Mouse (Mus musculus) gastrocnemius, adult 2 months (tissue): Measurements from ENCODE around the gene Cfap126. TPM values are rescaled to one million over a fixed set of nuclear protein-coding genes. Genes with fewer than 3 reads are reported as not detected.
A peak's percentile ranks its signal among the peaks of the same experiment; 100 is the strongest.
"Not testable (repeated sequence)": the region's sequence is repeated elsewhere in the genome, so short reads cannot be mapped to it uniquely, and the experiment has no call there.

Experiments
- DNase-seq: peaks from one replicate; pipeline ENCODE4 v3.0.0; 2022
- H3K27ac ChIP-seq: fragments of 200-600 bp; 2 replicates; pipeline ENCODE4 v1.8.1; 2022; ENCODE audit warnings: mild to moderate bottlenecking
- H3K4me3 ChIP-seq: fragments of 200-600 bp; 2 replicates; pipeline ENCODE4 v1.8.1; 2022; ENCODE audit warnings: mild to moderate bottlenecking, moderate library complexity
- CTCF ChIP-seq: fragments of 200-600 bp; IDR thresholded peaks from 2 replicates; pipeline ENCODE4 v1.8.1; 2022; ENCODE audit warnings: antibody characterized with exemption, mild to moderate bottlenecking, moderate library complexity
- intact Hi-C: fragments of 180-260 bp; cut with DNase I; formaldehyde crosslinking; loops from one replicate; pipeline ENCODE4 v1.15.1; 2025
- total RNA-seq, 2 experiments: library from RNA; stranded (reverse); gene quantifications; 2 replicates each; pipeline ENCODE4 v1.2.3; 2021

The Cfap126 gene
- total RNA-seq, 2 experiments from 2014 or later: 0.75 to 1.8 TPM

GRCm38 (mm10) chr1:171122932-171123331 is 9.2 kb downstream of the Cfap126 start:
- TF ChIP-seq CTCF: no peak
- Histone ChIP-seq H3K27ac (no peak overlapping the region), H3K4me3 (no peak overlapping the region)
- intact Hi-C loops: no loop called here
- no peak for DNase-seq

- intact Hi-C loops: no loop called here
- no peak for DNase-seq
- Histone ChIP-seq H3K27ac (no peak overlapping the region), H3K4me3 (no peak overlapping the region)
- TF ChIP-seq CTCF: no peak
Measured at GRCm38 (mm10) chr1:171124398-171124797, 10.7 kb downstream of the Cfap126 start.

DNA sequence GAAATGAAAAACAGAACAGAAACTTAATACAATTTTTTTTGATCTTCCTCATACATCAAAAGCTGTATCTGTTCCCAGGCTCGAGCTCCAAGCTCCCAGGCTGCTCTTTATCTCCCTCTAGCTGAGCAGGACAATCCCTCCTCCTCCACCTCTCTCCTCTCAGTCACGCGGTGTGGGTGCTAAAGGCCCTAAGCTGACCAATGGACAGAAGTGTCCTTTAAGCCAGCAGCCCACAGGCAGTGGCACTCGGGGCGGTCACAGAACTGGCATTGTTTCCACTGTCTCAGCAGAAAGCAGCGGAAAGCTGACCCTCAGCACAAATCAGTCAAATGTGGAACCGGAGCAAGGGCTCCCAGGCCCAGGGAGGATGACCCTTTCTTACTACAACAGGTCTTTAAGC is 15.5 kb downstream of the Cfap126 start:
- peak; percentile 56 for TF ChIP-seq CTCF
- intact Hi-C loops: no loop called here
- Histone ChIP-seq H3K27ac (peak overlapping the region; percentile 83), H3K4me3 (no peak overlapping the region; the same call in 1 of the 2 replicates)
- DNase-seq: peak; percentile 85

DNA sequence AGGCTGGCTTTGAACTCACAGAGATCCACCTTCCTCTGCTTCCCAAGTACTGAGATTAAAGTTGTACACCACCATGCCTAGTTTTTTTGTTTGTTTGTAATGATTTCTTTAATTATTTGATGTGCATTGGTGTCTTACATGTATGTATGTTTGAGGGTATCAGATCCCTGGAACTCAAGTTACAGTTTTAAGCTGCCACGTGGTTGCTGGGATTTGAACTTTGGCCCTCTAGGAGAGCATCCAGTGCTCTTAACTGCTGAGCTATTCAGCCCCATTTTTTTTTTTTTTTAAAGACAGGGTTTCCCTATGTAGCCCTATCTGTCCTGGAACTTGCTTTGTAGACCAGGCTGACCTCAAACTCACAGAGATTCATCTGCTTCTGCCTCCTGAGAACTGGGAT is 17.3 kb downstream of the Cfap126 start:
- TF ChIP-seq CTCF: no peak
- intact Hi-C loops: loop anchor here (2.0 kb wide), 1 partner anchor 14 kb away; no protein-coding TSS in a partner anchor
- DNase-seq: no peak
- no peak overlapping the region for H3K4me3 ChIP-seq
- H3K27ac ChIP-seq: peak overlapping the region; percentile 83

GRCm38 (mm10) chr1:171135600-171135999 is 21.9 kb downstream of the Cfap126 start:
- TF ChIP-seq CTCF: no peak
- intact Hi-C loops: no loop called here
- Histone ChIP-seq H3K27ac (0 out of 2 replicates have a peak overlapping the region, but pooled peaks have one; percentile 52), H3K4me3 (no peak overlapping the region)
- DNase-seq: no peak

DNA sequence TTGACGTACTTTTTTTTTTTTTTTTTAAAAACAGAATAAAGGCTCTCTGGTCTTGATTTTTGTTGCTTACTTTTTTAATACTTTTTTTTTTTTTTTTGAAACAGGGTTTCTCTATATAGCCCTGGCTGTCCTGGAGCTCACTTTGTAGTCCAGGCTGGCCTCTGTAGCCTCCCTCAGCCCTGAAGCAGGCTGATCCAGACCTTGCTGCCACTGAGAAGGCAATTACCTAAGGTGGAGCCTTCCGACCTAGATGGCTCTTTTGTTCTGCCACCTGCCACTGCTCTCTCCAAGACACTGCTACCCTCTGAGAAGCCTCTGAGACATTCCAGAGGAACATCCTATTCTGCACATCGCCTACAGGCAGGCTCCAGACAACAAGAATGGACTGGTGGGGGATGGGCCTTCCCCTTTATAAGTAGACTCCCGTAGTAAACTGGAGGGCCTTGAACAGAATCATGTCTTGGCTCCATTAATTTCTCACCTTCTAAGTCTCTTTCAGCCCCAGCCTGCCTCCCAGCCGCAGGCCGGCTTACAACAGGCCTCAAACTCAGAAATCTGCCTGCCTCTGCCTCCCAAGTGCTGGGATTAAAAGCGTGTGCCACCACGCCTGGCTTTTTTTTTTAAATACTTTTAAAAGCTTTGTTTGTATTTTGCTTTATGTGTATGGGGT is 23.9 kb downstream of the Cfap126 start:
- H3K27ac ChIP-seq, H3K4me3 ChIP-seq, DNase-seq, intact Hi-C loops: not testable (repeated sequence)

- H3K4me3 ChIP-seq, H3K27ac ChIP-seq, intact Hi-C loops: not testable (repeated sequence)
- peak; percentile 44 for DNase-seq
Measured at GRCm38 (mm10) chr1:171142981-171143380, 29.3 kb downstream of the Cfap126 start.

- intact Hi-C loops: loop anchor here (2.0 kb wide), 1 partner anchor 31 kb away; no protein-coding TSS in a partner anchor
- peak; percentile 96 for DNase-seq
- TF ChIP-seq CTCF: no peak
- peak within 1 kb of the TSS; percentile 94 for H3K27ac ChIP-seq
- H3K4me3 ChIP-seq: peak within 1 kb of the TSS; percentile 79
Measured at GRCm38 (mm10) chr1:171149974-171150760, 36.4 kb downstream of the Cfap126 start, which contains the start of the genes Sdhc and Mpz. TSS of gene Sdhc (minus strand) at chr1:171150603. TSS of gene Mpz (plus strand) at chr1:171150711.

DNA sequence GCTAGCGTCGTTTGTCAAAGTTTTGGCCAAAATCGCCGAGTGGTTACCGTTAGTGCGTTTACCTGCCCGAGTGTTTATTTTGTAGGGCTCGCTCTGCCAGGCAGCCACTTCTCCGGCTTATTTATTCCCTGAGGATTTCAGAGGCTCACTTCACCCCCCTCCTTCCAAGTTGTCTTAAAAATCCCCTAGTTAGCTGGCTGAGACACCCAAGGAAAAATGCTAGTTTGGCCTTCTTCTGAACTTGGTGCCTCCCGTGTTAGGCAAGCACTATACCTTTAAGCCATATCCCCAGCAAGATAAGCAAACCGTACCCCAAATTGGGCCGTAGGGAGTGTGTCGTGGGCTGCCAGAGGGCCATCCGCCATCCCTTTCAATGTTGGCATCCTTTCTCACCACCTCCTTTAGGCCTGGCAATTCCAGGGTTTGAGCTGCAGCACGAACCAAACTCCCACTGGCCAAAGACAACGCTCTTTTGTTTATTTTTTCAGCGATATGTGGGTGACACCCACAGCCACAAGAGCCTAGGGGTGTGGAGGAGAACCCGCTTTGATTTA is 37.2 kb downstream of the Cfap126 start:
- intact Hi-C loops: loop anchor here (2.0 kb wide), 1 partner anchor 32 kb away; no protein-coding TSS in a partner anchor

GRCm38 (mm10) chr1:171151966-171152365 is 38.2 kb downstream of the Cfap126 start:
- intact Hi-C loops: loop anchor here (2.0 kb wide), 1 partner anchor 33 kb away; no protein-coding TSS in a partner anchor

More for the DNA sequence above, 37.2 kb downstream of the Cfap126 start:
- H3K4me3 ChIP-seq: peak overlapping the region; percentile 79
- H3K27ac ChIP-seq: peak overlapping the region; percentile 94
- TF ChIP-seq CTCF: no peak
- DNase-seq: no peak

GRCm38 (mm10) chr1:171156644-171157043 is 42.9 kb downstream of the Cfap126 start:
- no peak for TF ChIP-seq CTCF
- no peak overlapping the region for H3K27ac ChIP-seq
- DNase-seq: no peak
- no peak overlapping the region; the same call in 1 of the 2 replicates for H3K4me3 ChIP-seq
- intact Hi-C loops: no loop called here

More at GRCm38 (mm10) chr1:171151966-171152365, 38.2 kb downstream of the Cfap126 start:
- no peak overlapping the region for H3K4me3 ChIP-seq
- no peak for DNase-seq
- H3K27ac ChIP-seq: peak overlapping the region; percentile 94; the same call in 1 of the 2 replicates
- TF ChIP-seq CTCF: no peak

GRCm38 (mm10) chr1:171157965-171158364 is 44.2 kb downstream of the Cfap126 start:
- TF ChIP-seq CTCF: no peak
- intact Hi-C loops: no loop called here
- Histone ChIP-seq H3K27ac (no peak overlapping the region), H3K4me3 (peak overlapping the region; percentile 17; the same call in 1 of the 2 replicates)
- no peak for DNase-seq
